Comparison of ENCODE assay signal across 9 mouse cellular contexts in the genomic region with DNA sequence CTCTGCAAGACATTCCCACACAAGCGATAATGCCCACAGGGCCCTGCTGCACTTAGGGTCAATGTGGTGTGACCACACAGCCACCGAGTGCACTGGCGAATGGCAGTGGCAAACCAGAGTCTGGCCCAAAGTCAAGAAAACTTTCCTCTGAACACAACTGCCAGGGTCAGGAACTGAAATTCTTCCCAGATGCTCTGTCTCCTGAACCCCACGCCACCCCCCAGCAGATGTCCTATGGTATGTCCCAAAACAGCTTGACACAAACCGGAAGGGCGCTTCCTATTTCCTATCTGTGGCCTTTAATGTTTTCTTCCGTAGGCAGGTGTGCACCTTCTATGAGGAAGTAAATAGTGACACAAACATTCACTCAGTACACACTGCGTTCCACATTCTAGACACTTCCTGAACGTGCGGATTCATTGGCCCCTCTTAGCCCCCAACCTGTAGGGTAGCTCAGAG. TPM values are rescaled to one million over a fixed set of nuclear protein-coding genes. Genes with fewer than 3 reads are reported as not detected.
DNase-seq lines count a peak whose midpoint lies in the region; ATAC-seq lines count a peak whose summit lies in the region.
"Had no signal": no experiment of that assay in that cellular context is flagged by ENCODE, and none has a peak within 500 bp of the region (broad histone marks: within the 10 kb centered on the region; RNA-seq: fewer than 3 reads in every experiment).

No protein-coding gene starts in this region.

- DNase-seq in spleen, adult 12 weeks (ENCODE audit: low spot score) = peak; percentile 9
- no peak for DNase-seq in spleen, postnatal 14 days (ENCODE audit: low spot score in 2 of 2)
- DNase-seq in induced T-regulatory cell, adult 2 months (ENCODE audit: low read depth) = peak; percentile 10
- no peak for DNase-seq in gastrocnemius, postnatal 25 days
- DNase-seq in gastrocnemius, postnatal 36 days = no peak
- DNase-seq in ovary, postnatal 36 days (ENCODE audit: low spot score) = no peak
- DNase-seq in embryo, embryonic 10.5 days (ENCODE audit: low spot score) = no peak

- peak; percentile 73 for ATAC-seq in megakaryocyte, adult 5-6 weeks (ENCODE audit: poor library complexity, severe bottlenecking)
- ATAC-seq: midbrain, embryonic 13.5 days had no signal

- intact Hi-C loops in gastrocnemius, postnatal 36 days (cut with DNase I) = no loop called here

RNA-seq across cellular contexts. Expression of a gene that starts 40.8 kb away (rescaled TPM):
- 14.5 and 19.5 TPM in 2 replicates for total RNA-seq in megakaryocyte, adult 5-6 weeks (2015)
- total RNA-seq in megakaryocyte, adult 5-6 weeks (2017) = 11.3 and 13.3 TPM in 2 replicates
- 10 to 100 TPM; 28.0 to 29.2 TPM for total RNA-seq in gastrocnemius, postnatal 25 days (2021)
- total RNA-seq in gastrocnemius, postnatal 36 days (2021) = 10 to 100 TPM; 19.5 to 22.7 TPM

Comparison
In these comparisons a context has a peak if more than half of its experiments do, and no peak if none do; other contexts are left out.
1. DNase-seq: peak in spleen, adult 12 weeks (single experiment) and induced T-regulatory cell, adult 2 months (single experiment); none in spleen, postnatal 14 days (0 of 2), gastrocnemius, postnatal 25 days (single experiment), gastrocnemius, postnatal 36 days (0 of 2), ovary, postnatal 36 days (single experiment) and embryo, embryonic 10.5 days (single experiment).